Mouse (Mus musculus) brain, embryonic 14.5 days (tissue): ENCODE results near the gene Cbfa2t2.

Source experiments
- CTCF ChIP-seq: fragments of 200-500 bp; IDR thresholded peaks from 2 replicates; pipeline ENCODE4 v1.5.1; 2012; ENCODE audit warnings: inconsistent platforms, mild to moderate bottlenecking, moderate library complexity, borderline replicate concordance; ENCODE audit not compliant: insufficient read depth, insufficient read length; ENCODE audit errors: extremely low read depth
- POLR2A ChIP-seq: fragments of 200-500 bp; IDR thresholded peaks from 2 replicates; pipeline ENCODE4 v1.6.1; 2012; ENCODE audit warnings: mild to moderate bottlenecking, inconsistent platforms, borderline replicate concordance; ENCODE audit not compliant: poor library complexity, insufficient read depth, insufficient read length, severe bottlenecking; ENCODE audit errors: extremely low read depth

- peak; percentile 87 for TF ChIP-seq CTCF
- TF ChIP-seq POLR2A, result no peak
Observed at GRCm38 (mm10) chr2:154417107-154417506, 19.2 kb upstream of the Cbfa2t2 start.
